Mouse (Mus musculus): ENCODE data around the gene Gm20671.
"Not testable (repeated sequence)": the region's sequence is repeated elsewhere in the genome, so short reads cannot be mapped to it uniquely, and the experiment has no call there.

DNA sequence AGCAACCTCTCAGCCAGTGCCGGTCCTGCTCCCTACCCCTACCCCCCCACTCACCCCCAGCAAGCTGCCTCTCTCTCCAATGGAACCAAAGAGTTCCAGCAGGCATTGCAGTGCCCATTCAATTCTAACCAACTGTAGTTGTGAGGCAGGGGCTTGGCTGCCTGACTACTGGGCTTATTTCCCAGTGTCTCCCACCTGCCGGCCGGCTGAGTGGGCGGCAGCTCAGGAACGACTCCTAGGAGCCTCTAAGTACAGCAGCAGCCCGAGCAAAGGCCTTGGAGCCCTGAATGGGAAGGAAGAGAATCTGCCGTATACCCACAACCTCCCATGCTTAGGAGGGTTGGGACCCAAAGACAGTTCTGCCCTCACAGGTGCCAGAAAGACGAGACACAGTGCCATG, 86.1 kb downstream of the Gm20671 start:
- TF ChIP-seq CTCF (IDR thresholded peaks at IDR 0.05; ENCODE audit: control insufficient read depth, insufficient read depth, insufficient read length); MYOG (IDR thresholded peaks at IDR 0.05; ENCODE audit: control insufficient read depth, extremely low read depth, insufficient read length); MAX (IDR thresholded peaks at IDR 0.05); CEBPB (IDR thresholded peaks at IDR 0.05; ENCODE audit: low read depth): not testable (repeated sequence)
